Mouse (Mus musculus): ENCODE results near the gene Atad3a.
A peak's percentile ranks its signal among the peaks of the same experiment; 100 is the strongest.
"Not testable (repeated sequence)": the region's sequence is repeated elsewhere in the genome, so short reads cannot be mapped to it uniquely, and the experiment has no call there.

Atad3a gene

GRCm38 (mm10) chr4:155774971-155775740 lies 14.3 kb upstream of the Atad3a start:
- peak in 1 of 2 experiments; percentile 60 for DNase-seq (ENCODE audit: low spot score in 2 of 2)

- peak in 1 of 2 experiments; percentile 88 for DNase-seq (ENCODE audit: low spot score in 2 of 2)
Observed at GRCm38 (mm10) chr4:155774280-155774754, 13.4 kb upstream of the Atad3a start, which contains the start of gene Vwa1. Gene Vwa1, minus strand, starts transcription at chr4:155774698.

- DNase-seq (ENCODE audit: low spot score in 2 of 2), result no peak
Observed at GRCm38 (mm10) chr4:155773335-155774078, 12.6 kb upstream of the Atad3a start.

GRCm38 (mm10) chr4:155772786-155773185 lies 11.9 kb upstream of the Atad3a start:
- DNase-seq (ENCODE audit: low spot score in 2 of 2), result no peak

GRCm38 (mm10) chr4:155771706-155772105 lies 10.8 kb upstream of the Atad3a start:
- DNase-seq (ENCODE audit: low spot score in 2 of 2), result no peak

GRCm38 (mm10) chr4:155770626-155771025 lies 9.7 kb upstream of the Atad3a start:
- no peak for DNase-seq (ENCODE audit: low spot score in 2 of 2)

- DNase-seq (ENCODE audit: low spot score in 2 of 2), result peak in 1 of 2 experiments; percentile 92
Observed at GRCm38 (mm10) chr4:155769880-155770512, 9.1 kb upstream of the Atad3a start.

GRCm38 (mm10) chr4:155769496-155769879 lies 8.6 kb upstream of the Atad3a start:
- no peak for DNase-seq (ENCODE audit: low spot score in 2 of 2)

GRCm38 (mm10) chr4:155762357-155762756 lies 1.5 kb upstream of the Atad3a start:
- DNase-seq (ENCODE audit: low spot score in 2 of 2), result no peak

- DNase-seq (ENCODE audit: low spot score in 2 of 2), result no peak
Observed at GRCm38 (mm10) chr4:155761356-155762099, 635 bp upstream of the Atad3a start.

- no peak for DNase-seq (ENCODE audit: low spot score in 2 of 2)
Observed at GRCm38 (mm10) chr4:155759862-155760612, 856 bp downstream of the Atad3a start.

- no peak for DNase-seq (ENCODE audit: low spot score in 2 of 2)
Observed at GRCm38 (mm10) chr4:155757011-155757410, 3.9 kb downstream of the Atad3a start.

- no peak for DNase-seq (ENCODE audit: low spot score in 2 of 2)
Observed at GRCm38 (mm10) chr4:155746575-155747490, 14.1 kb downstream of the Atad3a start.

GRCm38 (mm10) chr4:155746036-155746548 lies 14.8 kb downstream of the Atad3a start:
- no peak for DNase-seq (ENCODE audit: low spot score in 2 of 2)

- DNase-seq (ENCODE audit: low spot score in 2 of 2), result no peak
Observed at GRCm38 (mm10) chr4:155745136-155745535, 15.8 kb downstream of the Atad3a start.

GRCm38 (mm10) chr4:155744474-155744873 lies 16.4 kb downstream of the Atad3a start:
- DNase-seq (ENCODE audit: low spot score in 2 of 2), result no peak

- DNase-seq (ENCODE audit: low spot score in 2 of 2), result no peak
Observed at GRCm38 (mm10) chr4:155742684-155743083, 18.2 kb downstream of the Atad3a start.

- DNase-seq (ENCODE audit: low spot score in 2 of 2), result not testable (repeated sequence)
Observed at GRCm38 (mm10) chr4:155740681-155741080, 20.2 kb downstream of the Atad3a start.
